Mouse (Mus musculus) MEL-GATA-1-ER (cell line): ENCODE data around the gene Gpx7.

Experiments
- DNase-seq: peaks from one replicate; pipeline ENCODE4 v3.0.0-alpha.2; 2012; ENCODE audit warnings: low read depth; ENCODE audit errors: extremely low read depth

The Gpx7 gene

DNA sequence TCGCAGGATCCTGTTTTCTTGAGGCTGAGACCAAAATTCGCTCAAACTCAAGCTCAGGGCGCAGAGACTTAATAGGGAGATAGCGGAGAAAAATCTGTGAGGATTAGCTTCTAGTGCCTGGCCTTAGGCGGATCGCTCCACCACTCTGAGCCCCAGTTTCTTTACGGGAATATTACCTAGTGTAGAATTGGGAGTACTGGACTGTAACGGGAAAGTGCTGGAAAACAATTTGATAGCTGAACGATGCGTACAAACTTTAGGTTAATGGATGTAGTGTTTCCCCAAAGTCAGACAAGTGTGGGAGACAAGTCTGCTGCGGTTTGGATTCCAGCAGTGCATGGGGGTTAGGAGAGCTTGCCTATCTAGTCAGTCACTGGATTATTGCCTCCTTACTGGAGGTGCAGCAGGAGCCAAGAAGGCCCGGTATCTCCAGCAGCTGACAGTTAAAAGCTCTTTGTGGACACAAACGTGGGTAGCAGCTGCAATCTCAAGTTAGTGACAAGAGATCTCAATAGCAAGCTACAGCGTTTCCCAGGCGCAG lies at the start of gene Gpx7:
Gpx7 (minus strand) TSS at position 101 of the 541 bp plus-strand sequence.
- no peak for DNase-seq

DNA sequence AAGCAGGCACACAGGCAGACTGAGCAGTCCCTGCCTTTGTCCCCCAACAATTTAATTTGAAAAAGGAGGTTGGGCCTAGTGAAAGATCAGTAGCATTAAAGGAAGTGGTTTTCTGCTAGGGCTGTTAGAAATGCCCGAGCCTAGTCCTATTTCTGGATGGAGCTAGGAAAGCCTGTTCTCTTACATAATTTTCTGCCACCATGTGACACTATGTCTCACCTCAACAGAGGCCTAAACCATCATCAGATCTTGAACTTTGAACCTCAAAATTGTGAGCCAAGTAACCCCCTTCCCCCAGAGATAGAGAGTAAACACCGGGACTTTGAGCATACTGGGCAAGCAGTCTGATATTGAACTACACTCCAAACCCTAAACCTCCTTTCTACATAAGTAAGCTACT lies 49.3 kb upstream of the Gpx7 start:
- no peak for DNase-seq

DNA sequence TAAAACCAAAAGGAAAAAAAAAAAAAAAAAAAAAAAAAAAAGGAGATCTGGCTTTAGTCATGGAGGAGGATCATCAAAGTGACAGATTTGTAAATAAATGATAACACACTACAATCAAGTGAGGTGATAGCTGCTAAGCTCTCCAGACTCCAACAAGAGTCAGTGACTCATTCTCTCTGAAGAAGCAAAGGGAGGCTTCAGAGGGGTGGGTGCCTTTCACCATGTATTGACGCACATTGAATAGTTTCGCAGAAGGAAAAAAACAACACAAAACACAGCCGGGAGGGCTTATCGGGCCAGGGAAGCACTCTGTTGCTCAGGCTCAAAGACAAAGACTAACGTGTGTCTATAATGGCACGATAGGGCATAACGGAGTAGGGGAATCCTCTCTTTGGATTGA lies 41.3 kb upstream of the Gpx7 start:
- DNase-seq = no peak

DNA sequence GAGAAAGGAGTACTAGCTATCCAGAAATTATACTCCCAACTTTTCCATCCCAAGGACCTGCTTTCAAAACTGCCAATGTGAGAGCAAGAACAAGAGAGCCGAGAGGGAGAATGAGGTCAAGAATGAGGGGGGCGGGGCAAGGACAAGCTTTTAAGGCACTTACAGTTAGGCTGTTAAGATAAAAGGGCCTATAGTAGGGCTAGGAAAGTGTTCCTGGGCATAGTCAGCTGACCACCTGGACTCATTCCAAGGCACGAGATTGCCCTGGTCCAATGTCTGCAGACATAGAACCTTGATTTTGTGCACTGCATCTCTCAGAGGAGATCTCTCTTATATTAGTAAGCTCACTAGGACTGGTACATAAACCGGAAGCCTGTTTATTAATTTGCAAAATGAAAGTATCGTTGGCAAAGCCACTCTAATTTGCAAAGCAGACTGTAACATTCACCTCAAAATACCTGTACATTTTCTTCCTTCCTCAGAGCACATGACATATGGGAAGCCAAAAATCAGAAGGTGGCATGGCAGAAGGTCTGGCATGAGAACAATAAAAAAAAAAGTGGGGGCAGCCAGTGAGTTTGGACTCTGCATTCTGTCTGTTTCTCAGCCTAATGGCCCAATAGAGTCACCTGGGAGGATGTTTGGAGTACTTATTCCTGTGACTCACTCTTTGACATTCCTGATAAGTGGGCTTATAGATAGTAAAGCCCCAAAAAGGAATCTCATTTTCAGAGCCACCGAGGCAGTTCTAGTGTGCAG lies 31.5 kb upstream of the Gpx7 start:
- no peak for DNase-seq

DNA sequence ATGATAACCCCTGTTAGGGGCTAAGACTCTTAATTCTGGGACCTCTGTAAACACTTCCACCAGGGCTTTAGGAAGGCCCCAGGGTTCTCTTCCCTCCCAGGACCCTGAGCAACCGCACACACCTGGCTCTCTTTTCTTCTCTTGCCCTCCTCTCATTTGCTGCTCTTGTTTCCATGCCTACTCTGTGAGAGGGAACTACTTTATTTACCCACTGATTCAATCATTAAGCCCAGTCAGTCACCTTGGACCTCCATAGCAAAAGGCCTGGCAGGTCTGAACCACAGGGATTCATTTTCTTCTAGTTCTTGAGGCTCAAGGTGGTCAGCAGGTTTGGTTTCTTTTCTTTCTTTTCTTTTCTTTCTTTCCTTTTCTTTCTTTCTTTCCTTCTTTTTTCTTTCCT lies 29.5 kb upstream of the Gpx7 start:
- no peak for DNase-seq

DNA sequence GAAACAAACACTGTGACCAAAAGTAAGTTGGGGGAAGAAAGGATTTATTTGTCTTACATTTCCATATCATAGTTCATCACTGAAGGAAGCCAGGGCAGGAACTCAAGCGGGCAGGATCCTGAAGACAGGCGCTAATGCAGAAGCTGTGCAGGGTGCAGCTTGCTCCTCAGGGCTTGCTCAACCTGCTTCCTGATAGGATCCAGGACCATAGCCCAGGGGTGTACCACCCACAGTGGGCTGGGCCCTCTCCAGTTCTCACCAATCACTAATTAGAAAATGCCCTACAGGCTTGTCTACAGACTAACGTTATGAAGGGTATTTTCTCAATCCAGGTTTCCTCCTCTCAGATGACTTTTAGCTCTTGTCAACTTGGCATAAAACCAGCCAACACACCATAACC lies 28.9 kb upstream of the Gpx7 start:
- DNase-seq = no peak

DNA sequence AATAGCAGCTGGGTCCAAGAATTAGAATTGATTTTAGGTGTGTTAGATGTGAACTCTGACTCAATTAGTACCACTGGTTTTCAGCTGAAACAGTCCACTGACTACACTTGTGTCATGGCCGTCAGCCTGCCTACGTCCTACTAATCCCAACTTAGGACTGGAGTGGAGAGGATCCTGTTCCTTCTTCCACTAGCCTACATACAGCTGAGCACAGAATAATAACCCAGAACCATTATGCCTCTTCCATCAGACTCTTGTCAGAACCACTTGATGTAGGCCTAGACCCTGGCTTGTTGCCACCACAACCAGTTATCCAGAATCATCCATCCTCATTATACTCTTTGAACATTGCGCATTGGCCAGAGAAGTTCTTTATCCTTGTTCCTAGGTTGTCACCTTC lies 28.0 kb upstream of the Gpx7 start:
- DNase-seq = no peak

DNA sequence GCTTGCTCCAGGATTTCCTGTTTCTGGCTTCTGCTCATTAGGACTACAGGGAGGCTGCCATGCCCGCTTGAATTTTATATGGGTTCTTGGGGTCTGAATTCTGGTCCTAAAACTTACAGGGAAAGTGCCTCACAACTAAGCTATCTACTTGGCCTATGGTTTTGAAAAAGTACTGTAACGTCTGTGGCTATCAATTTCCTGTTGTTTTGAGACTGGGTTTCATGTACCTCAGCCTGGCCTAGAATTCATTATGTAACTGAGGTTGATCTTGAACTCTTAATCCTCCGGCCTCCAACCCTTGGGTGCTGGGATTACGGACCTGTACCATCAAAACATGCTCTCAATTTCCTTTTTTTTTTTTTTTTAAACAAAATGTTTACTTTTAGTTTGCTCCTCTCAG lies 27.5 kb upstream of the Gpx7 start:
- DNase-seq = no peak

DNA sequence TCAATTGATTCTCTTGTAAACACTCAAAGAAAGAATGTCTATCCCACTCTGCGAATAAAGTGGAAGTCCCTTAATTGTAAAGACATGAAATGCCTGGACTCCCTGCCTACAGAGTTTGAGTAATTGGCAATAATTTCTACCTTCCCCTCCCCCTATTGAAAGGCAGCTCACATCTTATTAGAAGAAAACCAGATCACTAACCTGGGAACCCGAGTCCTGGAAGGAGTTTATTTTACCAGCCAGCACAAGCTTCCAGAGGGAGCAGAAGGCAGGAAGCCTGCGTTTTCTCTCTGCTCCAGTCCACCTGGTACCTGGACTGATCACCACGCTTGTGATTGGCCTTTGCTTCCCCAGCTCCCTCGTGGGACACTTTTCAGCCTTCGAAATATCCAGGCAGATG lies 26.6 kb upstream of the Gpx7 start:
- DNase-seq = no peak

DNA sequence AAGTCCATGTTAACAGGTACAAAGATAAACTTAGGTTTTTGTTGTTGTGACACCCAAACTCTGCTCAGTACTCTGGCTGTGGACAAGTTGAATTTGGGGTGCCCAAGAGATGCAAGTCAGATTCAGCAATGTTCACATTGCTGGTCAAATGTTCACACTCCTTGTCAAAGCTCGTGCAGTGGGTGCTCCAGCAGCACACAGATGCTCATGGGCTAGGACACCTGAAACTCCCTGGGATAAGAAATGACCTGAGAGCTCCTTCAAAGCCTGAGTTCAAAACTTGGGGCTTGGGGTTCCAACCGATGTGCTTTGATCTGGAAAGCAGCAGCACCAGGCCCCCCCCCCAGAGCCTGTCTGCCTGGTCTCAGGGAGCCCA lies 24.8 kb upstream of the Gpx7 start:
- DNase-seq = no peak

DNA sequence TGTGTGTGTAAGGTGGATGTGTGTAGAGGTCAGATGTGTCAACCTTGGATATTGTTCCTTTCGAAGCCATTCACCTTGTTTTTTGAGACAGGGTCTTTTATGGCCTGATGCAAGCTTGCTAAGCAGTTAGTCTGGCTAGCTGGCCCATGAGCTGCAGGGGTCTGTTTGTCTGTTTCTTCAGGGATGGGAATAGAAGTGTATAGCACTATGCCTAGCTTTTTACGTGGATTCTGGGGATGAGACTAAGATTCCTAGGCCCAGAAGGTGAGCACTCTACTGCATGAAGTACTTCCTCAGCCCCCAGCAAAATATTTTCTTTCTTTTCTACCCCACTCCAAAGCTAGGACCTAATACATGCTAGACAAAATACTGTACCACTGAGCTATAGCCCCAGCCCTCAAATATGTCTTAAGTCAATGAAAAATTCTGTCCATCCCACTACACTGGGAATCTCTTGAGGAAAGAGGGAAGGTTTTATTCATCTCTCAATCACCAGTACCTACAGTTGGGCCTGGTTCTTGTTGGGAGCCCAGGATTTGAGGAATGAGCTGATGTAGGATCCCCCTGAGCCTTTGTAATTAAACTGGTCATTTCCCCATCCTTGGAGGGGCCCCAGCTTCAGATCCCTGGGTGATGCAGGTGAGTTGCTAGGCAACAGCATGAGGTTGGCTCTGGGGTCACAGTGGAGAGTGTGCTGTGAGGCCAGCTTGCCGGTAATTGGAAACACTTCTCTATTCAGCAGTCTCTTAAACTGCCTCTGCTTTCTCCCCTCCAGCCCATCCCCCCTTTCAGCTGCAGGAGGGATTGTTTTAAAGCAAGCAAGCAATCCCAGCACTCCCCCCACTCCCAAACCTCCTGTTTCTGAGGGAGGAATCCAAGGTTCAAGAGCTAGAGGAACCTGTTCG lies 24.1 kb upstream of the Gpx7 start:
- DNase-seq = no peak

DNA sequence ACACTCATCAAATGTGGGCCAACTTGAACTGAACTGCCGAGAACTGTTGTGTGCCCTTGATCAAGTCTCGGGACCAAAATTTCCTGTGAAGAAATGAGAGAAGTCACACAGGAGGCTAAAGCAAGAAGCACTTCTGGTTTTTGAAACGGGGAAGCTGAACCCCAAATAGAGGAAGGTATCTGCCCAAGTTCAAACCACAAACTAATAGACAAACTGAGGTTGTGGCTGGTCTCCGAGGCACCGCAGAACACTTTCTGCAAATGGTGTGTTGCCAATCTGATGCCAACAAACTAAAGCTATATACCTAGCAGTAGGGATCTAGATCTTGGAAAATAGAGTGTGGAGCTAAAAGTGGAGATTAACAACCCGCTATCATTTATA lies 21.6 kb upstream of the Gpx7 start:
- peak; percentile 49 for DNase-seq

DNA sequence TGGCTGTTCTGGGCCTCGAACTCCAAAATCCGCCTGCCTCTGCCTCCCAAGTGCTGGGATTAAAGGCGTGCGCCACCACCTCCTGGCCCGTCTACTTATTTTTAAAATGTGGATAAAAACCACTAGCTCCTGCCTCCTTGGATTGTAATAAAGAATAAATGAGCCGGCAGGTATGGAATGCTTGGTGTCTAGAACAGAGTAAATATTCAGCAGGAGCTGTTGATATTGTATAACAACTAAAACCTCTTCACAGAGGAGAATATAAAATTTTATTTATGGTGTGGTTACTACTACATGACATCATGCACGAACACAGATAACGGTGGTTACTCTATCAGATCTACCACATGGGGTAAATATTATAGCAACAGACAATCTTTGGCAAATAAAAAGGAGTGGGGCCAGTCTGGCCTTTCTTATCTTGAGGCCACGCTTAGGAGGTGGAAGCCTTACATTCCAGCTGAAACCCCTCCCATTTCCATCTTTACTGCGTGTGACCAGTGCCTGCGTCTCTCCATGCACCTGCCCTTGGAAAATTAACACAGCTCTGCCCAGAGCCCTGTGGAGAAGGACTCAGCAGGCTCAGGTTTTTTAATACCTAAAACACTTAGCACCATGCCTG lies 21.1 kb upstream of the Gpx7 start:
- DNase-seq = no peak

DNA sequence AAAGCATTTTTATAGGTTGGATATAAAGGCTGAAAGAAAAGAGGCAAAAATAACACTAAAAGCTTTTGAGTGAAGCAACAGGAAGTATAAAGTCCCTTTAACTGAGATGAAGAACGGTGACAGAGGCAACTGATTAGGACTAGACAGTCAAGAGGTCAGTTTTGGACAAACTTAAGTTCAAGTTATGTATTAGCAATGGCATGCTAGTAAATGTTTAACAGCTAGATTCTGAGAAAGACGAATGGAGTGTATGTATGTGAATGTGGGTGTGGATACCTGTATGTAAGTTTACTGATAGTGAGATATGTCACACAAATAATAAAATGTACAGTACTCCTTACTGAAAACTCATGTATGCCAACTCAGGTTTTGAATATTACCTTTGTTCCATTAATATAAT lies 17.8 kb upstream of the Gpx7 start:
- DNase-seq = no peak

DNA sequence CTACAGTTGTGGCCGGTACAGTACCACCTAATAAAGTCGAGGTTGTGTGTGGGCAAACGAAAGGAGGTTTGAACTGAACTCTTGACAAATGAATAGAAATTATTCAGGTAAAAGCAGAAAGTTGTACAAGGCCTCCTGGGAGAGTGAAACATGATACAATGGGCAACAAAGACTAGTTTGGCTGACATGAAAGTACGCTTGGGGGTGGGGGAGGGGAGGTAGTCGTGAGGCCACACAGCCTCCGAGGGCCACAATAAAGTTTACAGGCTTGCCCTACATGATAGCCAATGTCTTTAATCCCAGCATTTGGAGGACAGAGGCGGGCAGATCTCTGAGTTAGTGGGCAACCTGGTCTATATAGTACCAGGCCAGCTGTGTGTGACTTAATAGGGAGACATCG lies 860 bp upstream of the Gpx7 start:
- DNase-seq = no peak

DNA sequence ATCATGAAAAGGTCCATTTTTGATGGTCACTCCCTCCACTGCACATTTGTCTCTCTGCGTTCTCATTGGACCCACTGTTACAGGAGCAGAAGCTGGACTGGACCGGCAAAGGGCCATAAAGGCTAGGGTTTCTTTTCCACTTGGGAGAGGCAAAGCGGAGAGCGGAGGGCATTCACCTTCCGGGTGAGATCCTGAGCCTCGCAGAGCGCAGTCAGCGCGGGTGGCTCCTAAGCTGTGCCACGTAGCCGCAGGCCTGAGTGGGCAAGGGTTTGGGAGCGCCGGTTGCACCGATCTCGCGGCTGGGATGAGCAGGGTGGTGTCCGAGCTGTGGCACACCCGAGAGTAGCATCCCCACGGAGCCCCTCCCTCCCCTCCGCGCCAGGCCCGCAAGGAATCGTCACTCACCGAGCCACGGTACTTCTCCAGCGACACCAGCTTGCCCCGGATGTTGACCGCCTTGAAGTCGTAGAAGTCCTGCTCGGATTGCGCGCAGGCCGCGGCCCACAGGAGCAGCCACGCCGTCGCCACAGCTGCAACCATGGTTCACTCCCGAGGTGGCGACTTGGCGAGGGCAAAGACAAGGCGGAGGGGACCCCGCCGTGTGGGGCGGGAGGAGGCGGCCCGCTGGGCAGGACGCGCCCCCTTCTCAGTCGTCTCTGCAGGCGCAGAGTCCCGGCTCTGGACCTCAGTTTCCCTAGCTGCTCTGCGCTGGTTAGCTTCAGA lies 462 bp downstream of the Gpx7 start:
- no peak for DNase-seq

DNA sequence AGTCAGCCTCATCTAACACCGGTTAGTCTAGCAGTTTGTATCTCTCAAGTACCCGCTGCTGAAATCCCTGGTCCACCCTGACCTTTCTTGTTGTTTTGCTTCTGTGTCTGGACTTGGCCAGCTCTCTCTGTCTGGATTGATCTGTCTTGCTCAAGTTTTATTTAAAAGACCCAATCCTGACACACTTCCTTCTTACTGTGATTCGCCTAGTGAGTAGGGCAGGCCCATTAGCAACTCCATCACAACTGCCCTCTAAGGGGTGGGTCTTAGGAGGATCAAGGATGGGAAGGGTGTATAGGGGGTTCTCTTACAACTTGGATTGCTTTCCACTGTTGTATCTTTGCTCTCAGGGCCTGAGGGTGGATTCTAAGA lies 1.0 kb downstream of the Gpx7 start:
- no peak for DNase-seq

DNA sequence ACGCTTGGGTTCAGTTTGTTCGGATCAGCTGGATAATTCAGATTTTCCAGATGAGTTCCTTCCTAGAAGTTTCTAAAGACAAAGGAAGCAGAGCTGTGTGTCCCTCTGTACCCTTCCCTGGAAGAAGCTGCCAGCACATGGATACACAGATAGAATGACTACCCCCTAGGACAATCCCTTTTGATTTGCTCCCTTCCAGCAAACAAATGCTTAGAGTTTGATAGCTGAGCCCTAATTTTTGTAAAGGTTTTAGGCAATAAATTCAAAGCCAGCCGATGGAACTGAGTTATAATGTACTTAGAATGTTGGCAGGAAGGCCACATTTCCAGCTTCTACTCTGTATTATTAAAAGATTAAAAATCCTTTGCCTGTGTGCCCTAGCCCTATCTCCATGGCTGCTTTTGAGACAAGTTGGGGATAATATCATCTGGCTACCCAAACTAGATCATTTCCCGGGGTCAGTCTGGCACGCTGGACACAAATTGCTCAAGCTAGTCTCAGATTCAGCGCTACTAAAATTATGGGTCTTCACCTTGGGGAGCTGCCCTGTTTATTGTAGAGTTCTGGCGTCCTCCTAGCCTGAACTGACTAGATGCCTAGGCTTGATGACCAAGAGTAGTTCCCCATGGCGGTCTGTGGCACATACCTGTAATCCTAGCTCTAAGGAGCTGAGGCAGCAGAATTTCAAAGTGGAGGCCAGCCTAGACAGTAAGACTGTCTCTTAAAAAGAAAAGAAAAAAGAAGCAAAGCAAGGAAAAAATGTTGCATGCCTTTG lies 2.7 kb downstream of the Gpx7 start:
- no peak for DNase-seq

DNA sequence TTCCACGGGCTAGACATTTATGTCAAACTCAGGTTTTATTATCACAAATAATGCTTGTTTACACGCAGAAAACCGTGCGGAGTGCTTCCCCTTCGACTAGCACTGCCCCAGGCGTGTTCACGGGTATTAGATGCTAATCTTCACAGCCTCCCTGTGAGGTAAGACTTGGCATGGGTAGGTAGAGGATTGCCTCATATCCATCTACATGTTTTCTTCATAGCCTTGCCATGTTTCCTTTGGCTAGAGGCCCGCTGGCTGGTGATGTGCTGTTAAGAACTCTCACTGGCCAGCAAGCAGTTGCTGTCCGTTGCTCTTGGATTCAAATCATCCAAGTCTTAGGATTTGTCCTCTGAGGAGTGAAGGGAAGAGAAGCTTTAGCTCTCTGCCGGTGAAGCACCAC lies 6.4 kb downstream of the Gpx7 start:
- no peak for DNase-seq

DNA sequence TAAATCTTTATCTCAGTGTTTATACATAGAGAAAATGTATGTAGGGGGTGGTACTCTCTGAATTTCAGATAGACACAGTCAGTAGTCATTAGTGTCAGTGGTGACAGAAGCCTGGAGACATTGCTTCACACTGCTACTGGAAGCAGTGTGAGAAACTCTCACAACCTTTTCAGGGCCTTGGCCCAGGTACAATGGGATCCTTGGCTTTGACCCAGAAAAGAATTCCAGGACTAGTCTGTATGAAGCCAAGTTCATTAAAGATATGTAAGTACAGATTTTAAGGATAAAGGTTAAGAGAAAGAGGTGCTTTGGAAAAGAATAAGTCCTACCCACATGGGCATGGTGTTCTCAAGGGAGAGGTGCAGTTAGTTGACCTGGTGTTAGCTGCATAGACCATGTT lies 12.5 kb downstream of the Gpx7 start:
- no peak for DNase-seq

DNA sequence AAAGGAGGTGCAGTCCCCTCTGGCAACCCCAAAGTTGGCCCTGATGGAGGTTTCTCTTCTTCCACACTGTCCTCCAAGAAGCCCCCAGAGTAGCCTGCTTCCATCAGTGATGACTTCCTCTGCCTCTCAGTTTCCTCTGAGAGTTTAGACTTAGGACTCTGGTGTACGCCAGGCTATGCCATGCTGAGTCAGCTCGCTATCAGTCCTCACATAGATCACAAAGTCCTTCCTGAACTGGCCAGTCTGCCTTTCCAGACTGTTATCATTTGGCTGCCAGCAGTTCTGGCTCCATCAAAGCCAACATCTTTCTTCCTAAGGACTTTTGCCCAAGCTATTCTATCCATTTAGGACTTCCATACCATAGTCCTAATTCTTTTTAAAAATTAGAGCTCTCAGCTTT lies 14.2 kb downstream of the Gpx7 start:
- peak; percentile 33 for DNase-seq
